Mouse (Mus musculus) heart, embryonic 12.5 days (tissue): ENCODE data around the gene Aifm2. TPM values are rescaled to one million over a fixed set of nuclear protein-coding genes. Genes with fewer than 3 reads are reported as not detected.

Source experiments
- ATAC-seq: fragments of 200-750 bp; cut with Nextera tagmentation; 2 replicates; pipeline ENCODE4 v1.8.0; 2017; ENCODE audit warnings: moderate TSS enrichment, moderate library complexity; ENCODE audit not compliant: insufficient number of reproducible peaks, low FRiP score
- H3K27ac ChIP-seq: fragments of 300-500 bp; sonication (generic); 2 replicates; pipeline ENCODE4 v1.5.1; 2016; ENCODE audit warnings: mild to moderate bottlenecking, moderate library complexity; ENCODE audit not compliant: poor library complexity, severe bottlenecking
- H3K27me3 ChIP-seq: fragments of 300-500 bp; sonication (generic); replicated peaks from 2 replicates; pipeline ENCODE4 v1.6.1; 2016; ENCODE audit warnings: mild to moderate bottlenecking, moderate library complexity
- H3K36me3 ChIP-seq: fragments of 300-500 bp; sonication (generic); 2 replicates; pipeline ENCODE4 v1.6.1; 2016; ENCODE audit warnings: mild to moderate bottlenecking, moderate library complexity
- H3K4me1 ChIP-seq: fragments of 300-500 bp; sonication (generic); replicated peaks from 2 replicates; pipeline ENCODE4 v1.6.1; 2016; ENCODE audit warnings: mild to moderate bottlenecking
- H3K4me2 ChIP-seq: fragments of 300-500 bp; sonication (generic); 2 replicates; pipeline ENCODE4 v1.6.1; 2016; ENCODE audit warnings: mild to moderate bottlenecking, moderate library complexity
- H3K4me3 ChIP-seq: fragments of 300-500 bp; sonication (generic); 2 replicates; pipeline ENCODE4 v1.5.1; 2016; ENCODE audit warnings: mild to moderate bottlenecking
- H3K9ac ChIP-seq: fragments of 300-500 bp; sonication (generic); 2 replicates; pipeline ENCODE4 v1.6.1; 2016; ENCODE audit warnings: mild to moderate bottlenecking, moderate library complexity
- H3K9me3 ChIP-seq: fragments of 300-500 bp; sonication (generic); replicated peaks from 2 replicates; pipeline ENCODE4 v1.6.1; 2016; ENCODE audit warnings: mild to moderate bottlenecking, moderate library complexity
- WGBS: fragments of 180-500 bp; shearing (Covaris S2); methylation state at CpG from one replicate; pipeline ENCODE4 v1.1.7; 2016; 5-methylcytosine and 5-hydroxymethylcytosine counted together
- polyA plus RNA-seq: library from polyadenylated mRNA; unstranded; fragments of >200 nt; fragmentation: Nextera tagmentation; extraction: Ambion mirVana; gene quantifications from 2 replicates; pipeline ENCODE4 v1.2.1, GENCODE M21; 2016

The Aifm2 gene
- polyA plus RNA-seq, 1 experiment from 2014 or later: 20.8 TPM

- no peak for ATAC-seq
- Histone ChIP-seq H3K27me3 (no peaks in the 10 kb centered on the region), H3K9ac (no peak overlapping the region), H3K4me1 (peaks cover 18% of the 10 kb centered on the region), H3K9me3 (no peaks in the 10 kb centered on the region), H3K27ac (no peak overlapping the region), H3K4me3 (no peak overlapping the region), H3K36me3 (no peaks in the 10 kb centered on the region), H3K4me2 (no peak overlapping the region)
- 88% methylated on average over 12 of the region's 12 CpGs for WGBS
These were observed 2.6 kb downstream of the Aifm2 start for GRCm38 (mm10) chr10:61717406-61718296.

GRCm38 (mm10) chr10:61720331-61720730 lies 5.3 kb downstream of the Aifm2 start:
- 85% methylated on average over 7 of the region's 7 CpGs for WGBS

GRCm38 (mm10) chr10:61722215-61722614 lies 7.2 kb downstream of the Aifm2 start:
- ATAC-seq: no peak
- H3K9ac ChIP-seq: no peak overlapping the region
- H3K27me3 ChIP-seq: no peaks in the 10 kb centered on the region
- H3K27ac ChIP-seq: no peak overlapping the region
- no peak overlapping the region for H3K4me2 ChIP-seq
- peaks cover 8% of the 10 kb centered on the region for H3K36me3 ChIP-seq
- no peak overlapping the region for H3K4me3 ChIP-seq
- H3K9me3 ChIP-seq: no peaks in the 10 kb centered on the region
- WGBS: 85% methylated on average over 3 of the region's 3 CpGs
- peaks cover 6% of the 10 kb centered on the region; the same call in 1 of the 2 replicates for H3K4me1 ChIP-seq

More at GRCm38 (mm10) chr10:61720331-61720730, 5.3 kb downstream of the Aifm2 start:
- no peak overlapping the region for H3K4me2 ChIP-seq
- no peak overlapping the region for H3K27ac ChIP-seq
- H3K9me3 ChIP-seq: no peaks in the 10 kb centered on the region
- H3K4me1 ChIP-seq: peaks cover 19% of the 10 kb centered on the region
- ATAC-seq: no peak
- H3K9ac ChIP-seq: no peak overlapping the region
- no peaks in the 10 kb centered on the region for H3K36me3 ChIP-seq
- no peaks in the 10 kb centered on the region for H3K27me3 ChIP-seq
- no peak overlapping the region for H3K4me3 ChIP-seq

- H3K9ac ChIP-seq: no peak overlapping the region
- 56% methylated on average over 6 of the region's 6 CpGs for WGBS
- no peak overlapping the region for H3K4me3 ChIP-seq
- no peaks in the 10 kb centered on the region for H3K27me3 ChIP-seq
- no peak overlapping the region for H3K27ac ChIP-seq
- no peak for ATAC-seq
- H3K4me2 ChIP-seq: no peak overlapping the region
- H3K4me1 ChIP-seq: peaks cover 6% of the 10 kb centered on the region; the same call in 1 of the 2 replicates
- H3K9me3 ChIP-seq: no peaks in the 10 kb centered on the region
- H3K36me3 ChIP-seq: peaks cover 17% of the 10 kb centered on the region
These were observed 8.2 kb downstream of the Aifm2 start for GRCm38 (mm10) chr10:61723271-61723670.

- no peak overlapping the region for H3K4me2 ChIP-seq
- no peaks in the 10 kb centered on the region for H3K4me1 ChIP-seq
- H3K27ac ChIP-seq: no peak overlapping the region
- 0 out of 2 replicates have a peak, but pooled peaks cover 5% of the 10 kb centered on the region for H3K9me3 ChIP-seq
- peaks cover 42% of the 10 kb centered on the region for H3K36me3 ChIP-seq
- no peaks in the 10 kb centered on the region for H3K27me3 ChIP-seq
- WGBS: 79% methylated on average over 11 of the region's 11 CpGs
- no peak overlapping the region for H3K4me3 ChIP-seq
- H3K9ac ChIP-seq: no peak overlapping the region
- ATAC-seq: no peak
These were observed 14.1 kb downstream of the Aifm2 start for GRCm38 (mm10) chr10:61729181-61729580.

- Histone ChIP-seq H3K27ac (no peak overlapping the region), H3K36me3 (peaks cover 42% of the 10 kb centered on the region), H3K4me3 (no peak overlapping the region), H3K9ac (no peak overlapping the region), H3K9me3 (0 out of 2 replicates have a peak, but pooled peaks cover 5% of the 10 kb centered on the region), H3K4me2 (no peak overlapping the region), H3K27me3 (no peaks in the 10 kb centered on the region), H3K4me1 (no peaks in the 10 kb centered on the region)
- 91% methylated on average over 6 of the region's 6 CpGs for WGBS
- ATAC-seq: no peak
These were observed 15.1 kb downstream of the Aifm2 start for GRCm38 (mm10) chr10:61730171-61730570.

GRCm38 (mm10) chr10:61734377-61734776 lies 19.3 kb downstream of the Aifm2 start:
- Histone ChIP-seq H3K4me2 (no peak overlapping the region), H3K9me3 (0 out of 2 replicates have a peak, but pooled peaks cover 5% of the 10 kb centered on the region), H3K4me3 (no peak overlapping the region), H3K27ac (no peak overlapping the region), H3K36me3 (peaks cover 42% of the 10 kb centered on the region), H3K9ac (no peak overlapping the region), H3K4me1 (no peaks in the 10 kb centered on the region), H3K27me3 (no peaks in the 10 kb centered on the region)
- ATAC-seq: no peak
- WGBS: 43% methylated on average over 3 of the region's 3 CpGs

- Histone ChIP-seq H3K27ac (no peak overlapping the region), H3K27me3 (no peaks in the 10 kb centered on the region), H3K9ac (no peak overlapping the region), H3K4me2 (no peak overlapping the region), H3K4me1 (no peaks in the 10 kb centered on the region), H3K9me3 (no peaks in the 10 kb centered on the region), H3K36me3 (peaks cover 50% of the 10 kb centered on the region), H3K4me3 (no peak overlapping the region)
- ATAC-seq: no peak
- WGBS: 64% methylated on average over 10 of the region's 10 CpGs
These were observed 21.6 kb downstream of the Aifm2 start for GRCm38 (mm10) chr10:61736671-61737078.

GRCm38 (mm10) chr10:61737537-61737936 lies 22.5 kb downstream of the Aifm2 start:
- no peak overlapping the region for H3K27ac ChIP-seq
- no peak overlapping the region for H3K4me2 ChIP-seq
- H3K9me3 ChIP-seq: no peaks in the 10 kb centered on the region
- H3K27me3 ChIP-seq: no peaks in the 10 kb centered on the region
- 74% methylated on average over 1 of the region's 1 CpGs for WGBS
- ATAC-seq: no peak
- H3K4me3 ChIP-seq: no peak overlapping the region
- no peak overlapping the region for H3K9ac ChIP-seq
- H3K4me1 ChIP-seq: no peaks in the 10 kb centered on the region
- peaks cover 58% of the 10 kb centered on the region for H3K36me3 ChIP-seq

- no peaks in the 10 kb centered on the region for H3K9me3 ChIP-seq
- no peak overlapping the region for H3K9ac ChIP-seq
- no peaks in the 10 kb centered on the region for H3K4me1 ChIP-seq
- H3K27ac ChIP-seq: no peak overlapping the region
- no peak overlapping the region for H3K4me3 ChIP-seq
- no peak overlapping the region for H3K4me2 ChIP-seq
- 83% methylated on average over 4 of the region's 4 CpGs for WGBS
- peaks cover 64% of the 10 kb centered on the region for H3K36me3 ChIP-seq
- no peaks in the 10 kb centered on the region for H3K27me3 ChIP-seq
- no peak for ATAC-seq
These were observed 23.1 kb downstream of the Aifm2 start for GRCm38 (mm10) chr10:61738126-61738525.

- peaks cover 94% of the 10 kb centered on the region for H3K36me3 ChIP-seq
- no peaks in the 10 kb centered on the region for H3K27me3 ChIP-seq
- H3K4me3 ChIP-seq: no peak overlapping the region
- H3K9ac ChIP-seq: no peak overlapping the region
- WGBS: 74% methylated on average over 1 of the region's 1 CpGs
- ATAC-seq: no peak
- no peaks in the 10 kb centered on the region for H3K4me1 ChIP-seq
- no peak overlapping the region for H3K4me2 ChIP-seq
- peaks cover 10% of the 10 kb centered on the region for H3K9me3 ChIP-seq
- no peak overlapping the region for H3K27ac ChIP-seq
These were observed 26.2 kb downstream of the Aifm2 start for GRCm38 (mm10) chr10:61741306-61741705.
